Mouse (Mus musculus): Measurements from ENCODE around the gene Ldlrad3.

- TF ChIP-seq CTCF (IDR thresholded peaks at IDR 0.05; ENCODE audit: control insufficient read depth, insufficient read depth, low read length) = no peak
- no peak for TF ChIP-seq POLR2A (IDR thresholded peaks at IDR 0.05; ENCODE audit: borderline replicate concordance, control insufficient read depth, low read depth, low read length)
Observed at GRCm38 (mm10) chr2:101952951-101953361, 233.2 kb downstream of the Ldlrad3 start.

Data from bone marrow, adult 2 months (tissue).